Mouse (Mus musculus): Measurements from ENCODE around the gene Emb. TPM values are rescaled to one million over a fixed set of nuclear protein-coding genes. Genes with fewer than 3 reads are reported as not detected.
A peak's percentile ranks its signal among the peaks of the same experiment; 100 is the strongest.

Gene Emb
- polyA plus RNA-seq, 1 experiment from 2014 or later, result 46.3 TPM

DNA sequence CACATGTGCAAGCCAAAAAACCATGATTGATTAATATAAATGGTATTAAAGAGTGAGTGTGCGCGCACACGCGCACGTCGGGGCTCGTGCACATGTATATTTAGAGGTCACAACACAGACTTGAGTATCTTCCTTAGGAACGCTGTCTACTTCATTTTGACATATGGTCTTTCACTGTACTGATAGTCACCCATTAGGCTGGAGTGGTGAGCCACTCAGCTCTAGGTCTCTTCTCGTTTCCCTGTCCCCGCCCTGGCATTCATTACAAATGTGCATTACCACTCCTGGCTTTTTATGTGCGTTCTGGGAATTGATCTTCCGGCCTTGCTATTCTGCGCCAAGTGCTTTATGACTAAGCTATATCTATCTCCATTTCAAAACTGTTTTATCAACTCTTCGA lies 59.6 kb downstream of the Emb start:
- no peaks in the 10 kb centered on the region for H3K9me3 ChIP-seq
- no peak for ATAC-seq (ENCODE audit: insufficient number of reproducible peaks, insufficient read depth, low FRiP score, low TSS enrichment, low read depth)

GRCm38 (mm10) chr13:117284036-117284435 lies 75.7 kb downstream of the Emb start:
- Histone ChIP-seq H3K4me2 (no peak overlapping the region), H3K4me1 (no peaks in the 10 kb centered on the region; the same call in 1 of the 2 replicates), H3K27me3 (no peaks in the 10 kb centered on the region), H3K36me3 (no peaks in the 10 kb centered on the region), H3K4me3 (no peak overlapping the region), H3K9me3 (no peaks in the 10 kb centered on the region), H3K9ac (no peak overlapping the region), H3K27ac (no peak overlapping the region)
- ATAC-seq (ENCODE audit: insufficient number of reproducible peaks, insufficient read depth, low FRiP score, low TSS enrichment, low read depth), result no peak
- WGBS, result 74% methylated on average over 4 of the region's 4 CpGs

More for the DNA sequence above, 59.6 kb downstream of the Emb start:
- Histone ChIP-seq H3K4me2 (no peak overlapping the region), H3K27me3 (no peaks in the 10 kb centered on the region), H3K4me1 (no peaks in the 10 kb centered on the region), H3K27ac (no peak overlapping the region), H3K9ac (no peak overlapping the region), H3K36me3 (0 out of 2 replicates have a peak, but pooled peaks cover 7% of the 10 kb centered on the region), H3K4me3 (no peak overlapping the region)
- 93% methylated on average over 14 of the region's 14 CpGs for WGBS

DNA sequence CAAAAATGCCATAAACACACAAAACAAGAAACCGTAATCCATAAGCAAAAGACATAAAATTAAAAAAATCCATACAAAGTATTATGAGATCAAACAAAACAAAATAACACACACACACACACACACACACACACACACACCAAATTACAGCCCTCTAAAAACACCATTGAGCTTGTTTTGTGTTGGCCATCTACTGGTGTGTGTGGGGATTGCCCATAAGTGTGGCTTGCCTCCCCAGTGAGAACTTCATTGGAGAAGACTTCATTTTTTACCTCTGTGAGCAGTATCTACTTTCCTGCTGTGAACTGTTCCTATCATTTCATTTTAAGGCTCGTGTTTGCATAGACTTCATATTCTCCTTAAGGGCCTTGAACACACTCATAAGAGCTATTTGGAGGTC lies 78.6 kb downstream of the Emb start:
- 100% methylated on average over 2 of the region's 2 CpGs for WGBS
- H3K27ac ChIP-seq, result no peak overlapping the region
- no peak overlapping the region for H3K9ac ChIP-seq
- ATAC-seq (ENCODE audit: insufficient number of reproducible peaks, insufficient read depth, low FRiP score, low TSS enrichment, low read depth), result no peak
- no peak overlapping the region for H3K4me2 ChIP-seq
- H3K36me3 ChIP-seq, result no peaks in the 10 kb centered on the region
- H3K4me1 ChIP-seq, result peaks cover 4% of the 10 kb centered on the region; the same call in 1 of the 2 replicates
- no peaks in the 10 kb centered on the region for H3K27me3 ChIP-seq
- no peaks in the 10 kb centered on the region for H3K9me3 ChIP-seq
- no peak overlapping the region for H3K4me3 ChIP-seq

DNA sequence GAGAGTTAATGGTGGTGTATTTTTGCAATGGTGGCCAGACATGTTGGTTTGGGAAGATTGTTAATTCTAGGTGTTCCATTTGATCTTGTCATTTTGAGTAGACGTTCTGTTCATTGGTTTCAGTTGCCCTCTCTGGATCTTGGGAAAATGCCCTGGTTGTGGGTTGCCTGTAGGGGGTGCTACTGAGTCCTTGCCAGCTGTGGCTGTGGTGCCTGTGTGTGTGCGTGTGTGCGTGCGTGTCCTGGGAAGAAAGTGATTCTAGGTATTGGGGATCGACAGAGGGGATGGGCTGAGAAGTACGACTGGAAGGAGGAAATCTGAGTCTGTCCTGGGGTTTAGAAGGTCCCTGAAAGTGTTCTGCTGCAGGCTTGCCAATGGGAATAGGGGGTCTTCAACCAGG lies 79.1 kb downstream of the Emb start:
- Histone ChIP-seq H3K9me3 (no peaks in the 10 kb centered on the region), H3K36me3 (no peaks in the 10 kb centered on the region), H3K4me2 (no peak overlapping the region), H3K4me3 (no peak overlapping the region), H3K4me1 (peaks cover 4% of the 10 kb centered on the region; the same call in 1 of the 2 replicates), H3K9ac (no peak overlapping the region), H3K27ac (no peak overlapping the region), H3K27me3 (no peaks in the 10 kb centered on the region)
- 80% methylated on average over 6 of the region's 6 CpGs for WGBS
- no peak for ATAC-seq (ENCODE audit: insufficient number of reproducible peaks, insufficient read depth, low FRiP score, low TSS enrichment, low read depth)

DNA sequence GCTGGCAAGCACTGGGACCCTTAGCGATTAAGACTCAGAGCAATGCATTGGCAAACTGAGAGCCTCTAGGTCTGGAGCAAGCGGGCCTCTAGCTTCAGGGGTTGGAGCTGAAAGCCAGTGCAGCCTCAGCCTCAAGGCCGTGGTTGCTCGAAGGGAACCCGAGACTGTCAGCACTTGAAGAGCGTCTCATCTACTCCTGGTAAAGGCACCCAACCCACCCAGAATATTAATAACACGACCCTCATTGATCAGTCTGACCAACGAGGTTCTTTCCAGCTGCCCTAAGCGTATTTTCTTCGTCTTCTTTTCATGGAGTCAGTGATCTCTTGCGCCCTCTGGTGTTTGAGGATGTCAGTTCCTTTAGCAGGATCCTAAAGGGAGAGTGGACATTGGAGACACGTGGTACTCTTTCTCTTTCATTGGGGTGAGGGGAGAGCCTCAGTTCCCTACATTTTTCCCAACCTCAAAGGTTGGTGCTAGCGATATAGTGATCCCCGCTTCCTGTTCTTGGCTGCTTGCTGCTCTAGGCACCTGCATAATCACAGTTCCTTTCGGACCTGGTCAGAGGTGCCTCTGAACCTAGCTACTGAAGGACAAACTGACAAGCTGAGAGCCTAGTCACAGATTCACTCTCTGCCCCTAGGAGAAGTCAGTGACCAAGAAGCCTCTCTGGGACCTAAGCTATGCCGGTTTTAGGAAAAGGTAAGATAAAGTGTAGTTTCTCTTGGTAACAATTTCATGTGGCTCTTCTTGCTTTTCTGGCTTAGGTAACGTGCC lies 81.3 kb downstream of the Emb start:
- no peak overlapping the region for H3K27ac ChIP-seq
- ATAC-seq (ENCODE audit: insufficient number of reproducible peaks, insufficient read depth, low FRiP score, low TSS enrichment, low read depth), result peak; percentile 32; the same call in 1 of the 2 replicates
- no peaks in the 10 kb centered on the region for H3K36me3 ChIP-seq
- no peak overlapping the region for H3K9ac ChIP-seq
- WGBS, result 31% methylated on average over 17 of the region's 17 CpGs
- peaks cover 4% of the 10 kb centered on the region; the same call in 1 of the 2 replicates for H3K4me1 ChIP-seq
- H3K27me3 ChIP-seq, result no peaks in the 10 kb centered on the region
- peak overlapping the region; percentile 49 for H3K4me2 ChIP-seq
- 0 out of 2 replicates have a peak overlapping the region, but pooled peaks have one; percentile 16 for H3K4me3 ChIP-seq
- no peaks in the 10 kb centered on the region for H3K9me3 ChIP-seq

DNA sequence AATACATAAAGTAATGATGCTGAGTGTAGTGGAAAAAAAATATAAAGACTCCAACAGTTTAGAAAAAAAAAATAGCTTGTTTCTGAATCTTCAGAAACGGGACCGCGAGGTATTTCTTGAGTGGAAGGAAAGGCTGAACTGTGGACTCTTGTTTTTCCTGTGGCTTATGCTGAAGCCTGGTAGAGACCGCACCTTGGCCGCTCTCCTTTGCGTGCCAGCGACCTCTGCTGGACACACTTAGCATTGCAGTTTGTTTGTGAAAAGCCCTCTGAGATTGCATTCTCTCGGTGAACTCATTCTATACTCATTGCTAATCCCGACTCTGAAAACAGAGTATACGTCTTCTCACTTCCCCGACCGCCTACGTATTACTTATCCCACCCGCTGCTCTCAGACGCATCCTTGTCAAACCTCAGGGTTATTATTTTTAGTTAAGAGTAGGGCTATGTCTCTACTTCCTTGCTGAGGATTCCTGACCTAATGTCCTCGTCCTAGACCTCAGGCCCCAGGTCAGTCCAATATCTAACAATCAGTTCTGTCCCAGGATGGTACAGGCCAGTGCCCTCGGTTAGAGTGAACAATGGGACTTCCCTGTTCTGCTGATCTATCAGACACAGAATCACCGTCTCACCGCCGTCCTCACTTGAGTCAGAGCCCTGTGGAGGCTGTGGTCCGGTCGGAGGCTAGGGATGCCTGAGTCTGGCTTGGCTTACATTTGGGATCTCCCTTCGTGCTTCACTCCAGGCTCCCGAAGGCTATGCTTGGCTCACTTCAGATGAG lies 103.3 kb downstream of the Emb start:
- peaks cover 8% of the 10 kb centered on the region; the same call in 1 of the 2 replicates for H3K4me1 ChIP-seq
- no peak overlapping the region for H3K4me3 ChIP-seq
- no peaks in the 10 kb centered on the region for H3K9me3 ChIP-seq
- H3K4me2 ChIP-seq, result peak overlapping the region; percentile 34; the same call in 1 of the 2 replicates
- H3K9ac ChIP-seq, result no peak overlapping the region
- 0 out of 2 replicates have a peak, but pooled peaks have one; percentile 29 for ATAC-seq (ENCODE audit: insufficient number of reproducible peaks, insufficient read depth, low FRiP score, low TSS enrichment, low read depth)
- H3K36me3 ChIP-seq, result no peaks in the 10 kb centered on the region
- H3K27ac ChIP-seq, result no peak overlapping the region
- no peaks in the 10 kb centered on the region for H3K27me3 ChIP-seq
- 28% methylated on average over 24 of the region's 24 CpGs for WGBS

Other genes starting within 250 kb of the Emb start
- 19.9 and 21.2 TPM in 2 replicates for gene Parp8, start 183.0 kb upstream of the Emb start, polyA plus RNA-seq (2015; fragmentation: Nextera tagmentation; extraction: Ambion mirVana)
- gene Gm17509, start 12.5 kb downstream of the Emb start, polyA plus RNA-seq (2015; fragmentation: Nextera tagmentation; extraction: Ambion mirVana), result 0.37 and 0.43 TPM in 2 replicates